Mouse (Mus musculus): ENCODE results near the gene Krtap4-1.

DNA sequence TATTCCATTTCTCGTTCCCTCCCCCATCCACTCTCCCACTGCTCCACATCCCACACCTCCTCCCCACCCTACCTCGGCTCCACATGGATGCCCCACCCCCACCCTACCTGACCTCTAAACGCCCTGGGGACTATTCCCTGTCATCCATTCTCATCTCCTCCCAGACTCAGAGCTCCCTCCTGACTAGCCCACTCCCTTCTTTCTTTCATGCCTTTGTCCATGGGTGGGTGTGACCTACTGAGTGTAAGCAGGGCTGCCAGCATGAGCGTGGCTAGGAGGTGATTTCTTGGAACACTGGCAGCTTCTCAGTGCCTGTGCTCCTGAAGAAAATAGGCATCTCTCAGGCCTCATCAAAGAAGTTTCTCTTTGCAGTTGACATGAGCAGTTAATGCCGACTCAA is 29.0 kb upstream of the Krtap4-1 start:
- no peak for TF ChIP-seq MAX (IDR thresholded peaks at IDR 0.05)
- TF ChIP-seq CTCF (IDR thresholded peaks at IDR 0.05; ENCODE audit: control insufficient read depth, insufficient read depth, insufficient read length) = no peak
- no peak for TF ChIP-seq USF1 (IDR thresholded peaks at IDR 0.05; ENCODE audit: low read depth)
- no peak for TF ChIP-seq CEBPB (IDR thresholded peaks at IDR 0.05; ENCODE audit: low read depth)
- no peak for TF ChIP-seq MYOG (IDR thresholded peaks at IDR 0.05; ENCODE audit: control insufficient read depth, extremely low read depth, insufficient read length)
- no peak for TF ChIP-seq MYOD1 (IDR thresholded peaks at IDR 0.05; ENCODE audit: control insufficient read depth, insufficient read length, low read depth)
- TF ChIP-seq FOSL1 (IDR thresholded peaks at IDR 0.05; ENCODE audit: insufficient read depth, low read length, poor library complexity, severe bottlenecking) = no peak
